Mouse (Mus musculus) forebrain, postnatal 0 days (tissue): ENCODE data around the gene Pkmyt1. TPM values are rescaled to one million over a fixed set of nuclear protein-coding genes. Genes with fewer than 3 reads are reported as not detected.
A peak's percentile ranks its signal among the peaks of the same experiment; 100 is the strongest.

Experiments used
- ATAC-seq: fragments of 200-750 bp; cut with Nextera tagmentation; 2 replicates; pipeline ENCODE4 v1.8.0; 2017; ENCODE audit warnings: mild to moderate bottlenecking, moderate library complexity
- DNase-seq: peaks from one replicate; pipeline ENCODE4 v3.0.0-alpha.2; 2015
- H3K27ac ChIP-seq: fragments of 300-500 bp; sonication (generic); 2 replicates; pipeline ENCODE4 v1.5.1; 2014; ENCODE audit warnings: low read depth, mild to moderate bottlenecking, antibody characterized with exemption, low read length, moderate library complexity, mixed read lengths
- H3K27me3 ChIP-seq: fragments of 300-500 bp; sonication (generic); 2 replicates; pipeline ENCODE4 v1.6.1; 2014; ENCODE audit warnings: mild to moderate bottlenecking, low read length, mixed read lengths; ENCODE audit not compliant: insufficient read depth
- H3K36me3 ChIP-seq: fragments of 300-500 bp; sonication (generic); 2 replicates; pipeline ENCODE4 v1.6.1; 2014; ENCODE audit warnings: mild to moderate bottlenecking, moderate library complexity; ENCODE audit not compliant: insufficient read depth
- H3K4me1 ChIP-seq: fragments of 300-500 bp; sonication (generic); 2 replicates; pipeline ENCODE4 v1.6.1; 2014; ENCODE audit warnings: antibody characterized with exemption; ENCODE audit not compliant: insufficient read depth
- H3K4me2 ChIP-seq: fragments of 300-500 bp; sonication (generic); 2 replicates; pipeline ENCODE4 v1.6.1; 2014; ENCODE audit warnings: low read depth, mild to moderate bottlenecking, moderate library complexity
- H3K4me3 ChIP-seq: fragments of 300-500 bp; sonication (generic); 2 replicates; pipeline ENCODE4 v1.5.1; 2014; ENCODE audit warnings: low read depth, low read length, mixed read lengths
- H3K9ac ChIP-seq: fragments of 300-500 bp; sonication (generic); 2 replicates; pipeline ENCODE4 v1.6.1; 2014; ENCODE audit warnings: mild to moderate bottlenecking
- H3K9me3 ChIP-seq: fragments of 300-500 bp; sonication (generic); 2 replicates; pipeline ENCODE4 v1.6.1; 2016; ENCODE audit warnings: low read length
- CTCF ChIP-seq: sonication (generic); IDR thresholded peaks from 2 replicates; pipeline ENCODE4 v1.5.1; 2016; ENCODE audit warnings: antibody characterized with exemption, control low read depth, low read depth
- WGBS: fragments of 180-500 bp; shearing (Covaris S2); extraction: QIAGEN DNeasy Blood & Tissue Kit; methylation state at CpG from one replicate; pipeline ENCODE4 v1.1.7; 2014; 5-methylcytosine and 5-hydroxymethylcytosine counted together
- polyA plus RNA-seq: library from polyadenylated mRNA; unstranded; fragments of >200 nt; fragmentation: Nextera tagmentation; extraction: Ambion mirVana; gene quantifications from 2 replicates; pipeline ENCODE4 v1.2.1, GENCODE M21; 2015
- total RNA-seq: library from RNA; depleted of rRNA; stranded (reverse); fragments of >200 nt; gene quantifications from 2 replicates; pipeline ENCODE4 v1.2.3, GENCODE M21; 2014

Gene Pkmyt1
- total and polyA plus RNA-seq, 2 experiments from 2014 or later, result 14.5 to 16.3 TPM

GRCm38 (mm10) chr17:23700079-23700478 is 26.1 kb upstream of the Pkmyt1 start:
- TF ChIP-seq CTCF, result peak; percentile 86
- under 1% methylated on average over 28 of the region's 28 CpGs for WGBS
- DNase-seq (peak; percentile 90), ATAC-seq (peak; percentile 99)
- H3K4me1 ChIP-seq, result no peaks in the 10 kb centered on the region
- H3K4me3 ChIP-seq, result peak overlapping the region; percentile 67
- no peaks in the 10 kb centered on the region for H3K36me3 ChIP-seq
- no peak overlapping the region for H3K27ac ChIP-seq
- H3K4me2 ChIP-seq, result peak overlapping the region; percentile 99
- peaks cover 7% of the 10 kb centered on the region; the same call in 1 of the 2 replicates for H3K27me3 ChIP-seq
- H3K9me3 ChIP-seq, result no peaks in the 10 kb centered on the region
- H3K9ac ChIP-seq, result peak overlapping the region; percentile 50

DNA sequence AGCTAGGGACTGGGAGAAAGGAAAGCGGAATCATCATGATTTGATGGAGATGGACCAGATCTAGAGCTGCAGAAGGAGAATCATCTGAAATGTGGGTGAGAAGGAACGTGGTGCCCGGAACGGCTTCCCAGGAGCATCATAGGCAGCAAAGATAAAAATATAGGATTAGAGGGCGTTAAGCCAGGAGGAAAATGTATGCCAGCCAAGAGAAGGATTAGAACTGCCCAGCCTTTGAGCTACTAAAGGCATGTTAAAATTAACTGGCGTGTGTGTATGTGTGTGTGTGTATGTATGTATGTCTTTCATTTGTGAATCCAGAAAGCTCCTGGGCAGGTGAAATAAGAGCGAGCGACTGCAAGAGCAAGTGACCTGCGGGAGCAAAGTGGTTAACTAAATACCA is 22.8 kb upstream of the Pkmyt1 start:
- peaks cover 7% of the 10 kb centered on the region; the same call in 1 of the 2 replicates for H3K27me3 ChIP-seq
- no peak for ATAC-seq
- no peak overlapping the region for H3K4me3 ChIP-seq
- H3K36me3 ChIP-seq, result no peaks in the 10 kb centered on the region
- H3K4me2 ChIP-seq, result no peak overlapping the region
- TF ChIP-seq CTCF, result no peak
- 76% methylated on average over 9 of the region's 9 CpGs for WGBS
- DNase-seq, result no peak
- no peak overlapping the region for H3K9ac ChIP-seq
- H3K9me3 ChIP-seq, result no peaks in the 10 kb centered on the region
- H3K27ac ChIP-seq, result no peak overlapping the region
- H3K4me1 ChIP-seq, result no peaks in the 10 kb centered on the region

GRCm38 (mm10) chr17:23704741-23705140 is 21.4 kb upstream of the Pkmyt1 start:
- DNase-seq, result no peak
- WGBS, result 51% methylated on average over 7 of the region's 7 CpGs
- TF ChIP-seq CTCF, result no peak

GRCm38 (mm10) chr17:23705525-23706104 is 20.5 kb upstream of the Pkmyt1 start:
- Histone ChIP-seq H3K4me1 (no peaks in the 10 kb centered on the region), H3K27me3 (no peaks in the 10 kb centered on the region), H3K9ac (no peak overlapping the region), H3K9me3 (no peaks in the 10 kb centered on the region), H3K4me3 (no peak overlapping the region), H3K36me3 (no peaks in the 10 kb centered on the region), H3K27ac (no peak overlapping the region), H3K4me2 (no peak overlapping the region)
- no peak for DNase-seq
- no peak for TF ChIP-seq CTCF
- WGBS, result 79% methylated on average over 7 of the region's 7 CpGs
- ATAC-seq, result no peak

More at GRCm38 (mm10) chr17:23704741-23705140, 21.4 kb upstream of the Pkmyt1 start:
- no peaks in the 10 kb centered on the region for H3K4me1 ChIP-seq
- no peak for ATAC-seq
- H3K27ac ChIP-seq, result no peak overlapping the region
- no peak overlapping the region for H3K9ac ChIP-seq
- no peaks in the 10 kb centered on the region for H3K27me3 ChIP-seq
- H3K4me3 ChIP-seq, result no peak overlapping the region
- H3K36me3 ChIP-seq, result no peaks in the 10 kb centered on the region
- H3K9me3 ChIP-seq, result no peaks in the 10 kb centered on the region
- H3K4me2 ChIP-seq, result no peak overlapping the region

- Histone ChIP-seq H3K4me2 (no peak overlapping the region), H3K36me3 (no peaks in the 10 kb centered on the region), H3K4me1 (no peaks in the 10 kb centered on the region), H3K27ac (no peak overlapping the region), H3K27me3 (no peaks in the 10 kb centered on the region), H3K9ac (no peak overlapping the region), H3K4me3 (no peak overlapping the region), H3K9me3 (no peaks in the 10 kb centered on the region)
- DNase-seq (peak; percentile 80), ATAC-seq (peak; percentile 83)
- peak; percentile 88 for TF ChIP-seq CTCF
- 0% methylated on average over 3 of the region's 3 CpGs for WGBS
Observed at GRCm38 (mm10) chr17:23706212-23706611, 19.9 kb upstream of the Pkmyt1 start.

GRCm38 (mm10) chr17:23717003-23717402 is 9.1 kb upstream of the Pkmyt1 start:
- Histone ChIP-seq H3K36me3 (no peaks in the 10 kb centered on the region), H3K27me3 (no peaks in the 10 kb centered on the region), H3K9ac (no peak overlapping the region), H3K9me3 (no peaks in the 10 kb centered on the region), H3K4me2 (no peak overlapping the region), H3K4me3 (no peak overlapping the region), H3K4me1 (no peaks in the 10 kb centered on the region), H3K27ac (no peak overlapping the region)
- TF ChIP-seq CTCF, result no peak
- WGBS, result 63% methylated on average over 2 of the region's 2 CpGs
- no peak for DNase-seq
- ATAC-seq, result no peak

- H3K4me1 ChIP-seq, result no peaks in the 10 kb centered on the region
- no peaks in the 10 kb centered on the region for H3K9me3 ChIP-seq
- DNase-seq, result no peak
- no peaks in the 10 kb centered on the region for H3K27me3 ChIP-seq
- ATAC-seq, result no peak
- no peak overlapping the region for H3K4me3 ChIP-seq
- H3K36me3 ChIP-seq, result no peaks in the 10 kb centered on the region
- TF ChIP-seq CTCF, result no peak
- 39% methylated on average over 1 of the region's 1 CpGs for WGBS
- no peak overlapping the region for H3K27ac ChIP-seq
- H3K4me2 ChIP-seq, result no peak overlapping the region
- H3K9ac ChIP-seq, result no peak overlapping the region
Observed at GRCm38 (mm10) chr17:23719455-23719854, 6.7 kb upstream of the Pkmyt1 start.

DNA sequence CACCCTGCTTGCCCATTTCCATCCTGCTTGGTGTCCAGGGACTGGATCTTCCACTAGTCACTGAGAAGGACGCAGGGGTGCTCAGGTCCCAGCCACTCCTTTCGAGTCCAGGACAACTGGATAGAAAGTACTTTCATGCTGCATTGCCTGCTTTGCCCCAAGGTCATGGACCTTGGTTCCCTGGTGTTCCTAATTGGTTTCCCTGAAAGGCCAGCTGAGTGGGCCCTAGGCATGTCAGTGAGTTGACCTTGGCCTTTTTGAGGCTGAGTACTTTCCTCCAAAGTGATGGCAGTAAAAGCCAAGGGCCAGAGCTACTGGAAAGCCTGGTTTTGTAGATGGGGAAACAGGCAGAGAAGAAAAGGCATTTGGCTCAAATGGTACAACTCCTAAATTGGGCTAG is 4.2 kb upstream of the Pkmyt1 start:
- 90% methylated on average over 2 of the region's 2 CpGs for WGBS
- no peak overlapping the region for H3K9ac ChIP-seq
- no peak overlapping the region for H3K4me3 ChIP-seq
- H3K4me1 ChIP-seq, result no peaks in the 10 kb centered on the region
- H3K27ac ChIP-seq, result no peak overlapping the region
- no peak overlapping the region for H3K4me2 ChIP-seq
- no peaks in the 10 kb centered on the region for H3K27me3 ChIP-seq
- ATAC-seq (no peak), DNase-seq (no peak)
- TF ChIP-seq CTCF, result no peak
- H3K9me3 ChIP-seq, result no peaks in the 10 kb centered on the region
- H3K36me3 ChIP-seq, result no peaks in the 10 kb centered on the region
